Mouse (Mus musculus) lung, postnatal 0 days (tissue): ENCODE data around the gene Gm5136.

Source experiments
- CTCF ChIP-seq: IDR thresholded peaks from 2 replicates; pipeline ENCODE4 v1.5.1; 2016; ENCODE audit warnings: antibody characterized with exemption, mild to moderate bottlenecking
- EP300 ChIP-seq: IDR thresholded peaks from 2 replicates; pipeline ENCODE4 v1.6.1; 2016; ENCODE audit warnings: antibody characterized with exemption, mild to moderate bottlenecking, control low read depth

DNA sequence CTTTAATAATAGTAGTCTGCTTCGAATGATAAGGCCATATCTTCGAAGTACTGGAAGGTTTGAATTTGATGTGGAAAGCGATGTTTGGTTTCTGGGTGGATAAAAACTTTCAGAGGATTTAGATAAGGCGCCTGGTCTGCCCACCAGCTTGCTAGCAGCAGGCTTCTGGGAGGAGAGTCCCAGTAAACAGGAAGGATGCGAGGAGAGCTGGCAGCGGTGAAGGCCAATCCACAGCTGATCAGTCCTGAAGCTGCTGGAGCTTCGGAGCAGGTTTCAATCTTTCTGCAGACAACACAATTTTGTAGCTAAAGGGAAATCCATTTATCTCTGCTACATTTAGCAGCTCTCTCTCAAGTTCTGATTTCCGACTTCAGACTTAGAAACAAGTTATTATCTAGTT lies 47.9 kb downstream of the Gm5136 start:
- TF ChIP-seq EP300 (no peak), CTCF (no peak)
